Mouse (Mus musculus): ENCODE measurements around the gene Kif1b. TPM values are rescaled to one million over a fixed set of nuclear protein-coding genes. Genes with fewer than 3 reads are reported as not detected.
"Not testable (repeated sequence)": the region's sequence is repeated elsewhere in the genome, so short reads cannot be mapped to it uniquely, and the experiment has no call there.

The Kif1b gene
- polyA plus RNA-seq, 1 experiment from 2014 or later, result 50.7 TPM

GRCm38 (mm10) chr4:149215982-149216381, 91.5 kb downstream of the Kif1b start:
- WGBS, result 81% methylated on average over 9 of the region's 9 CpGs
- Histone ChIP-seq H3K9ac (replicated peaks; ENCODE audit: low read depth, low read length) (no peak overlapping the region), H3K27me3 (ENCODE audit: control insufficient read depth, insufficient read depth, low read length) (no peaks in the 10 kb centered on the region), H3K36me3 (ENCODE audit: control insufficient read depth, insufficient read depth, low read length) (peaks cover 18% of the 10 kb centered on the region), H3K4me1 (ENCODE audit: control insufficient read depth, insufficient read depth, low read length) (peaks cover 9% of the 10 kb centered on the region; the same call in 1 of the 2 replicates), H3K27ac (ENCODE audit: low read length) (no peak overlapping the region), H3K4me3 (ENCODE audit: low read depth, low read length) (no peak overlapping the region), H3K4me2 (replicated peaks; ENCODE audit: low read depth, low read length) (no peak overlapping the region), H3K9me3 (ENCODE audit: control insufficient read depth, low read depth, low read length) (no peaks in the 10 kb centered on the region)
- ATAC-seq (ENCODE audit: insufficient number of reproducible peaks, insufficient read depth, low FRiP score, low read depth), result no peak

- peaks cover 9% of the 10 kb centered on the region; the same call in 1 of the 2 replicates for H3K4me1 ChIP-seq (ENCODE audit: control insufficient read depth, insufficient read depth, low read length)
- ATAC-seq (ENCODE audit: insufficient number of reproducible peaks, insufficient read depth, low FRiP score, low read depth), result no peak
- H3K4me2 ChIP-seq (replicated peaks; ENCODE audit: low read depth, low read length), result no peak overlapping the region
- H3K27ac ChIP-seq (ENCODE audit: low read length), result no peak overlapping the region
- H3K9me3 ChIP-seq (ENCODE audit: control insufficient read depth, low read depth, low read length), result no peaks in the 10 kb centered on the region
- no peaks in the 10 kb centered on the region for H3K27me3 ChIP-seq (ENCODE audit: control insufficient read depth, insufficient read depth, low read length)
- peaks cover 18% of the 10 kb centered on the region for H3K36me3 ChIP-seq (ENCODE audit: control insufficient read depth, insufficient read depth, low read length)
- no peak overlapping the region for H3K9ac ChIP-seq (replicated peaks; ENCODE audit: low read depth, low read length)
- 17% methylated on average over 2 of the region's 2 CpGs for WGBS
- H3K4me3 ChIP-seq (ENCODE audit: low read depth, low read length), result no peak overlapping the region
These were observed 92.1 kb downstream of the Kif1b start for GRCm38 (mm10) chr4:149215397-149215796.

GRCm38 (mm10) chr4:149214468-149214867, 93.0 kb downstream of the Kif1b start:
- not testable (repeated sequence) for H3K4me2 ChIP-seq (replicated peaks; ENCODE audit: low read depth, low read length); H3K4me3 ChIP-seq (ENCODE audit: low read depth, low read length); H3K4me1 ChIP-seq (ENCODE audit: control insufficient read depth, insufficient read depth, low read length); H3K27ac ChIP-seq (ENCODE audit: low read length); H3K9ac ChIP-seq (replicated peaks; ENCODE audit: low read depth, low read length); ATAC-seq (ENCODE audit: insufficient number of reproducible peaks, insufficient read depth, low FRiP score, low read depth); H3K9me3 ChIP-seq (ENCODE audit: control insufficient read depth, low read depth, low read length); H3K27me3 ChIP-seq (ENCODE audit: control insufficient read depth, insufficient read depth, low read length)
- H3K36me3 ChIP-seq (ENCODE audit: control insufficient read depth, insufficient read depth, low read length), result peaks cover 18% of the 10 kb centered on the region
- WGBS, result 100% methylated on average over 2 of the region's 2 CpGs

- no peak overlapping the region for H3K27ac ChIP-seq (ENCODE audit: low read length)
- WGBS, result 95% methylated on average over 9 of the region's 9 CpGs
- peaks cover 18% of the 10 kb centered on the region for H3K36me3 ChIP-seq (ENCODE audit: control insufficient read depth, insufficient read depth, low read length)
- no peak overlapping the region for H3K4me3 ChIP-seq (ENCODE audit: low read depth, low read length)
- no peaks in the 10 kb centered on the region for H3K27me3 ChIP-seq (ENCODE audit: control insufficient read depth, insufficient read depth, low read length)
- H3K9ac ChIP-seq (replicated peaks; ENCODE audit: low read depth, low read length), result no peak overlapping the region
- no peak for ATAC-seq (ENCODE audit: insufficient number of reproducible peaks, insufficient read depth, low FRiP score, low read depth)
- no peaks in the 10 kb centered on the region for H3K9me3 ChIP-seq (ENCODE audit: control insufficient read depth, low read depth, low read length)
- H3K4me2 ChIP-seq (replicated peaks; ENCODE audit: low read depth, low read length), result no peak overlapping the region
- H3K4me1 ChIP-seq (ENCODE audit: control insufficient read depth, insufficient read depth, low read length), result peaks cover 9% of the 10 kb centered on the region; the same call in 1 of the 2 replicates
These were observed 94.0 kb downstream of the Kif1b start for GRCm38 (mm10) chr4:149213466-149213865.

GRCm38 (mm10) chr4:149211441-149211840, 96.1 kb downstream of the Kif1b start:
- not testable (repeated sequence) for H3K4me2 ChIP-seq (replicated peaks; ENCODE audit: low read depth, low read length); H3K4me1 ChIP-seq (ENCODE audit: control insufficient read depth, insufficient read depth, low read length); H3K9ac ChIP-seq (replicated peaks; ENCODE audit: low read depth, low read length); H3K9me3 ChIP-seq (ENCODE audit: control insufficient read depth, low read depth, low read length); H3K4me3 ChIP-seq (ENCODE audit: low read depth, low read length); ATAC-seq (ENCODE audit: insufficient number of reproducible peaks, insufficient read depth, low FRiP score, low read depth); H3K27ac ChIP-seq (ENCODE audit: low read length); H3K27me3 ChIP-seq (ENCODE audit: control insufficient read depth, insufficient read depth, low read length)
- 95% methylated on average over 6 of the region's 6 CpGs for WGBS
- peaks cover 18% of the 10 kb centered on the region for H3K36me3 ChIP-seq (ENCODE audit: control insufficient read depth, insufficient read depth, low read length)

- H3K9ac ChIP-seq (replicated peaks; ENCODE audit: low read depth, low read length), result no peak overlapping the region
- ATAC-seq (ENCODE audit: insufficient number of reproducible peaks, insufficient read depth, low FRiP score, low read depth), result no peak
- WGBS, result 70% methylated on average over 3 of the region's 3 CpGs
- H3K4me3 ChIP-seq (ENCODE audit: low read depth, low read length), result no peak overlapping the region
- H3K36me3 ChIP-seq (ENCODE audit: control insufficient read depth, insufficient read depth, low read length), result peaks cover 23% of the 10 kb centered on the region
- H3K27me3 ChIP-seq (ENCODE audit: control insufficient read depth, insufficient read depth, low read length), result no peaks in the 10 kb centered on the region
- H3K4me2 ChIP-seq (replicated peaks; ENCODE audit: low read depth, low read length), result no peak overlapping the region
- H3K4me1 ChIP-seq (ENCODE audit: control insufficient read depth, insufficient read depth, low read length), result no peaks in the 10 kb centered on the region
- no peak overlapping the region for H3K27ac ChIP-seq (ENCODE audit: low read length)
- no peaks in the 10 kb centered on the region for H3K9me3 ChIP-seq (ENCODE audit: control insufficient read depth, low read depth, low read length)
These were observed 105.0 kb downstream of the Kif1b start for GRCm38 (mm10) chr4:149202467-149202866.

GRCm38 (mm10) chr4:149201110-149201509, 106.4 kb downstream of the Kif1b start:
- 87% methylated on average over 4 of the region's 4 CpGs for WGBS
- Histone ChIP-seq H3K9ac (replicated peaks; ENCODE audit: low read depth, low read length) (no peak overlapping the region), H3K27me3 (ENCODE audit: control insufficient read depth, insufficient read depth, low read length) (no peaks in the 10 kb centered on the region), H3K27ac (ENCODE audit: low read length) (no peak overlapping the region), H3K9me3 (ENCODE audit: control insufficient read depth, low read depth, low read length) (no peaks in the 10 kb centered on the region), H3K36me3 (ENCODE audit: control insufficient read depth, insufficient read depth, low read length) (peaks cover 26% of the 10 kb centered on the region), H3K4me1 (ENCODE audit: control insufficient read depth, insufficient read depth, low read length) (no peaks in the 10 kb centered on the region), H3K4me3 (ENCODE audit: low read depth, low read length) (no peak overlapping the region), H3K4me2 (replicated peaks; ENCODE audit: low read depth, low read length) (no peak overlapping the region)
- no peak for ATAC-seq (ENCODE audit: insufficient number of reproducible peaks, insufficient read depth, low FRiP score, low read depth)

- Histone ChIP-seq H3K4me1 (ENCODE audit: control insufficient read depth, insufficient read depth, low read length) (no peaks in the 10 kb centered on the region), H3K27ac (ENCODE audit: low read length) (no peak overlapping the region), H3K9me3 (ENCODE audit: control insufficient read depth, low read depth, low read length) (no peaks in the 10 kb centered on the region), H3K4me3 (ENCODE audit: low read depth, low read length) (no peak overlapping the region), H3K36me3 (ENCODE audit: control insufficient read depth, insufficient read depth, low read length) (peaks cover 16% of the 10 kb centered on the region), H3K9ac (replicated peaks; ENCODE audit: low read depth, low read length) (no peak overlapping the region), H3K4me2 (replicated peaks; ENCODE audit: low read depth, low read length) (no peak overlapping the region), H3K27me3 (ENCODE audit: control insufficient read depth, insufficient read depth, low read length) (no peaks in the 10 kb centered on the region)
- 54% methylated on average over 1 of the region's 1 CpGs for WGBS
- peak; percentile 56; the same call in 1 of the 2 replicates for ATAC-seq (ENCODE audit: insufficient number of reproducible peaks, insufficient read depth, low FRiP score, low read depth)
These were observed 110.3 kb downstream of the Kif1b start for GRCm38 (mm10) chr4:149197180-149197579.

GRCm38 (mm10) chr4:149191103-149191502, 116.4 kb downstream of the Kif1b start:
- 77% methylated on average over 7 of the region's 7 CpGs for WGBS
- Histone ChIP-seq H3K27ac (ENCODE audit: low read length) (no peak overlapping the region), H3K9ac (replicated peaks; ENCODE audit: low read depth, low read length) (no peak overlapping the region), H3K9me3 (ENCODE audit: control insufficient read depth, low read depth, low read length) (no peaks in the 10 kb centered on the region), H3K4me2 (replicated peaks; ENCODE audit: low read depth, low read length) (no peak overlapping the region), H3K36me3 (ENCODE audit: control insufficient read depth, insufficient read depth, low read length) (peaks cover 10% of the 10 kb centered on the region; the same call in 1 of the 2 replicates), H3K4me1 (ENCODE audit: control insufficient read depth, insufficient read depth, low read length) (no peaks in the 10 kb centered on the region), H3K27me3 (ENCODE audit: control insufficient read depth, insufficient read depth, low read length) (no peaks in the 10 kb centered on the region), H3K4me3 (ENCODE audit: low read depth, low read length) (no peak overlapping the region)
- ATAC-seq (ENCODE audit: insufficient number of reproducible peaks, insufficient read depth, low FRiP score, low read depth), result no peak
